Mouse (Mus musculus) MEL-GATA-1-ER (cell line): ENCODE measurements around the gene Ap4s1.
A peak's percentile ranks its signal among the peaks of the same experiment; 100 is the strongest.

ENCODE experiments used
- DNase-seq: peaks from one replicate; pipeline ENCODE4 v3.0.0-alpha.2; 2012; ENCODE audit warnings: low read depth; ENCODE audit errors: extremely low read depth

The Ap4s1 gene

GRCm38 (mm10) chr12:51768702-51769101, 77.9 kb downstream of the Ap4s1 start:
- DNase-seq = no peak

GRCm38 (mm10) chr12:51784842-51785241, 94.0 kb downstream of the Ap4s1 start:
- DNase-seq = peak; percentile 29
